Mouse (Mus musculus) embryonic facial prominence, embryonic 13.5 days (tissue): Measurements from ENCODE around the gene Dio1. TPM values are rescaled to one million over a fixed set of nuclear protein-coding genes. Genes with fewer than 3 reads are reported as not detected.
A peak's percentile ranks its signal among the peaks of the same experiment; 100 is the strongest.

Source experiments
- ATAC-seq: fragments of 200-750 bp; cut with Nextera tagmentation; 2 replicates; pipeline ENCODE4 v1.8.0; 2017; ENCODE audit warnings: low read depth; ENCODE audit not compliant: insufficient number of reproducible peaks, insufficient read depth, low FRiP score, low TSS enrichment
- H3K27ac ChIP-seq: fragments of 300-500 bp; sonication (generic); 2 replicates; pipeline ENCODE4 v1.5.1; 2015; ENCODE audit warnings: moderate library complexity, mild to moderate bottlenecking, inconsistent platforms
- H3K27me3 ChIP-seq: fragments of 300-500 bp; sonication (generic); 2 replicates; pipeline ENCODE4 v1.6.1; 2015; ENCODE audit warnings: mild to moderate bottlenecking, inconsistent platforms
- H3K36me3 ChIP-seq: fragments of 300-500 bp; sonication (generic); 2 replicates; pipeline ENCODE4 v1.6.1; 2015; ENCODE audit warnings: mild to moderate bottlenecking, inconsistent platforms
- H3K4me1 ChIP-seq: fragments of 300-500 bp; sonication (generic); 2 replicates; pipeline ENCODE4 v1.6.1; 2015; ENCODE audit warnings: inconsistent platforms
- H3K4me2 ChIP-seq: fragments of 300-500 bp; sonication (generic); 2 replicates; pipeline ENCODE4 v1.6.1; 2015; ENCODE audit warnings: moderate library complexity, mild to moderate bottlenecking, inconsistent platforms
- H3K4me3 ChIP-seq: fragments of 300-500 bp; sonication (generic); 2 replicates; pipeline ENCODE4 v1.5.1; 2015; ENCODE audit warnings: mild to moderate bottlenecking, inconsistent platforms
- H3K9ac ChIP-seq: fragments of 300-500 bp; sonication (generic); 2 replicates; pipeline ENCODE4 v1.6.1; 2015; ENCODE audit warnings: mild to moderate bottlenecking, inconsistent platforms
- H3K9me3 ChIP-seq: fragments of 300-500 bp; sonication (generic); 2 replicates; pipeline ENCODE4 v1.6.1; 2016; ENCODE audit warnings: inconsistent platforms
- WGBS: fragments of 180-500 bp; shearing (Covaris S2); methylation state at CpG from one replicate; pipeline ENCODE4 v1.1.7; 2015; ENCODE audit warnings: mixed read lengths; 5-methylcytosine and 5-hydroxymethylcytosine counted together
- polyA plus RNA-seq: library from polyadenylated mRNA; unstranded; fragments of >200 nt; fragmentation: Nextera tagmentation; extraction: Ambion mirVana; gene quantifications from 2 replicates; pipeline ENCODE4 v1.2.1, GENCODE M21; 2015

Gene Dio1
- polyA plus RNA-seq: 0.21 TPM in 1 of 2 replicates, not detected in the other

- no peak within 1 kb of the TSS for H3K4me2 ChIP-seq
- H3K36me3 ChIP-seq: no peaks in the 10 kb centered on the region
- H3K9me3 ChIP-seq: no peaks in the 10 kb centered on the region
- H3K4me1 ChIP-seq: peaks cover 8% of the 10 kb centered on the region
- H3K4me3 ChIP-seq: no peak within 1 kb of the TSS
- no peaks in the 10 kb centered on the region for H3K27me3 ChIP-seq
- H3K9ac ChIP-seq: no peak within 1 kb of the TSS
- 64% methylated on average over 6 of the region's 6 CpGs for WGBS
- no peak for ATAC-seq
- H3K27ac ChIP-seq: no peak within 1 kb of the TSS
Measured at GRCm38 (mm10) chr4:107306966-107307365, at the start of gene Dio1. Dio1 (minus strand) TSS chr4:107307169.

GRCm38 (mm10) chr4:107354543-107354942, 47.6 kb upstream of the Dio1 start:
- WGBS: 37% methylated on average over 4 of the region's 4 CpGs
- no peak overlapping the region for H3K27ac ChIP-seq
- no peak overlapping the region for H3K4me3 ChIP-seq
- ATAC-seq: no peak
- H3K9ac ChIP-seq: 0 out of 2 replicates have a peak overlapping the region, but pooled peaks have one; percentile 32
- H3K27me3 ChIP-seq: no peaks in the 10 kb centered on the region
- no peaks in the 10 kb centered on the region for H3K9me3 ChIP-seq
- H3K4me2 ChIP-seq: no peak overlapping the region
- peaks cover 40% of the 10 kb centered on the region for H3K36me3 ChIP-seq
- H3K4me1 ChIP-seq: 0 out of 2 replicates have a peak, but pooled peaks cover 3% of the 10 kb centered on the region

GRCm38 (mm10) chr4:107354126-107354525, 47.2 kb upstream of the Dio1 start:
- 88% methylated on average over 5 of the region's 5 CpGs for WGBS

DNA sequence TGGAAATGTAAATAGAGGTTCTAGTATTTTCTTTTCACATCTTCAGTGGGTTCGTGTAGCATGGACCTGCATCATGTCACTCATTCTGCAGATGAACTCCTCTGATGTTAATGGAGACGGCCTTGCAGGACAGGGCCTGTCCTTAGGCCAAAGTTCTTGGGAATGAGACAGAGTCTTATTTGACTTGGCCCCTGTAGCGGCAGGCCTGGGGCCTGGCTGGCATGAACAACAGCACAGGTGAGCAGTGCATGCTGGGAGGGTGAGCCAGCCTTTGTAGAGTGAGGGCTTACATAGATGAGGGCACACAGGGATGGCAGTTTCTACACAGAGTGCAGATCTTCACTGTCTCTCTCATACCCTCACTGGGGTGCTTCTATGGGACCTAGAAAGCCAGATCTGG, 46.6 kb upstream of the Dio1 start:
- no peak overlapping the region for H3K27ac ChIP-seq
- WGBS: 84% methylated on average over 3 of the region's 3 CpGs
- peak; percentile 11; the same call in 1 of the 2 replicates for ATAC-seq

More at GRCm38 (mm10) chr4:107354126-107354525, 47.2 kb upstream of the Dio1 start:
- 0 out of 2 replicates have a peak, but pooled peaks cover 3% of the 10 kb centered on the region for H3K4me1 ChIP-seq
- H3K4me2 ChIP-seq: no peak overlapping the region
- no peaks in the 10 kb centered on the region for H3K27me3 ChIP-seq
- no peak overlapping the region for H3K27ac ChIP-seq
- no peak overlapping the region for H3K4me3 ChIP-seq
- H3K36me3 ChIP-seq: peaks cover 37% of the 10 kb centered on the region
- H3K9ac ChIP-seq: peak overlapping the region; percentile 32; the same call in 1 of the 2 replicates
- ATAC-seq: no peak
- no peaks in the 10 kb centered on the region for H3K9me3 ChIP-seq

GRCm38 (mm10) chr4:107351368-107351767, 44.4 kb upstream of the Dio1 start:
- no peak overlapping the region for H3K27ac ChIP-seq
- H3K36me3 ChIP-seq: peaks cover 45% of the 10 kb centered on the region
- no peak overlapping the region for H3K9ac ChIP-seq
- no peaks in the 10 kb centered on the region for H3K27me3 ChIP-seq
- H3K9me3 ChIP-seq: no peaks in the 10 kb centered on the region
- no peak overlapping the region for H3K4me3 ChIP-seq
- no peak for ATAC-seq
- H3K4me1 ChIP-seq: peaks cover 10% of the 10 kb centered on the region
- H3K4me2 ChIP-seq: no peak overlapping the region

More for the DNA sequence above, 46.6 kb upstream of the Dio1 start:
- H3K9me3 ChIP-seq: no peaks in the 10 kb centered on the region
- peaks cover 7% of the 10 kb centered on the region for H3K4me1 ChIP-seq
- no peaks in the 10 kb centered on the region for H3K27me3 ChIP-seq
- no peak overlapping the region for H3K4me3 ChIP-seq
- peak overlapping the region; percentile 32; the same call in 1 of the 2 replicates for H3K9ac ChIP-seq
- peaks cover 35% of the 10 kb centered on the region for H3K36me3 ChIP-seq
- no peak overlapping the region for H3K4me2 ChIP-seq

DNA sequence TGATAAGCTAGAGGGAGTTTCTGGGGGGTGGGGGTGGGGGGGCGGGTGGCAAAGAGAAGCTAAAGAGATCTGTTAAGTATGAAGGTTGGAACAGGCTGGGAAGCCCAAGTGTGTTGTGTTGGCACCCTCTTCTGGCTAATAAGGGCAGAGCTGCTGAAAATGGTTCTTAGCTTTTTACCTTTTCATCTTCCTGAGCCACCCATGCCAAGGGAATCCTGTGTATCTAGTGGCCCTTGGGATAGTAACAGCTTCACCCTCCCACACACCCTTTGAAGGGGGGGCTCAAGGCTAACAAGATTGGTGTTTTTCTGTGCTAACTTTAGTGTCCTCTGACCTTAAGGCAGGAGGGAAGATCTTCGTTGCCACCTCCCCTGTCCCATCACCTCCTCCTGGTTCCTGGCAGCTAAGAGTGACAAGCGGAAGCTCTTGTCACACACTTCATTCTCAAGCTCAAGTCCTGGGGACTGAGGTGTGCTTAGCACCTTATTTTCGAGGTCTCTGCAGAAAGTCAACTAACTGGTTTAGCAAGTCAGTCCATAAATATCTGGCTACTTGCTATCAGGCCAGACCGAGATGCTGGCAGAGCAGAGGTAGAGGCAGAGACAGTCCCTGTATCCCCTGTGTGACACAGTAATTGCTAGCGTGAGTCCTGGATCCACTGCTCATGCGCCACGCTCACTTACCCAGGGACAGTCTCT, 42.5 kb upstream of the Dio1 start:
- WGBS: 65% methylated on average over 8 of the region's 8 CpGs
- Histone ChIP-seq H3K27ac (no peak overlapping the region), H3K36me3 (peaks cover 52% of the 10 kb centered on the region), H3K9ac (no peak overlapping the region), H3K4me3 (no peak overlapping the region), H3K27me3 (no peaks in the 10 kb centered on the region), H3K4me2 (no peak overlapping the region), H3K4me1 (peaks cover 9% of the 10 kb centered on the region), H3K9me3 (no peaks in the 10 kb centered on the region)
- no peak for ATAC-seq

GRCm38 (mm10) chr4:107348529-107349310, 41.8 kb upstream of the Dio1 start:
- ATAC-seq: peak; percentile 50; the same call in 1 of the 2 replicates

GRCm38 (mm10) chr4:107347221-107347620, 40.3 kb upstream of the Dio1 start:
- WGBS: 77% methylated on average over 6 of the region's 6 CpGs
- H3K36me3 ChIP-seq: peaks cover 39% of the 10 kb centered on the region
- no peak overlapping the region for H3K27ac ChIP-seq
- H3K9me3 ChIP-seq: no peaks in the 10 kb centered on the region
- no peak overlapping the region for H3K4me2 ChIP-seq
- H3K4me3 ChIP-seq: no peak overlapping the region
- ATAC-seq: no peak
- H3K9ac ChIP-seq: no peak overlapping the region
- H3K27me3 ChIP-seq: no peaks in the 10 kb centered on the region
- H3K4me1 ChIP-seq: peaks cover 7% of the 10 kb centered on the region

More at GRCm38 (mm10) chr4:107348529-107349310, 41.8 kb upstream of the Dio1 start:
- H3K27me3 ChIP-seq: no peaks in the 10 kb centered on the region
- H3K4me2 ChIP-seq: no peak overlapping the region
- no peak overlapping the region for H3K4me3 ChIP-seq
- H3K9ac ChIP-seq: peak overlapping the region; percentile 17
- WGBS: 65% methylated on average over 20 of the region's 20 CpGs
- H3K9me3 ChIP-seq: no peaks in the 10 kb centered on the region
- peak overlapping the region; percentile 48 for H3K27ac ChIP-seq
- peaks cover 7% of the 10 kb centered on the region for H3K4me1 ChIP-seq
- peaks cover 45% of the 10 kb centered on the region for H3K36me3 ChIP-seq

- no peaks in the 10 kb centered on the region for H3K9me3 ChIP-seq
- WGBS: 78% methylated on average over 7 of the region's 7 CpGs
- no peak overlapping the region for H3K4me2 ChIP-seq
- no peaks in the 10 kb centered on the region for H3K27me3 ChIP-seq
- no peak overlapping the region for H3K4me3 ChIP-seq
- no peak overlapping the region for H3K9ac ChIP-seq
- peaks cover 25% of the 10 kb centered on the region for H3K36me3 ChIP-seq
- H3K4me1 ChIP-seq: peaks cover 7% of the 10 kb centered on the region
- ATAC-seq: no peak
- H3K27ac ChIP-seq: no peak overlapping the region
Measured at GRCm38 (mm10) chr4:107344612-107345011, 37.6 kb upstream of the Dio1 start.

GRCm38 (mm10) chr4:107341354-107341753, 34.4 kb upstream of the Dio1 start:
- ATAC-seq: no peak
- Histone ChIP-seq H3K27ac (no peak overlapping the region), H3K4me3 (no peak overlapping the region), H3K4me1 (no peaks in the 10 kb centered on the region), H3K9ac (no peak overlapping the region), H3K36me3 (peaks cover 18% of the 10 kb centered on the region), H3K9me3 (no peaks in the 10 kb centered on the region), H3K4me2 (no peak overlapping the region), H3K27me3 (no peaks in the 10 kb centered on the region)
- 36% methylated on average over 5 of the region's 5 CpGs for WGBS

DNA sequence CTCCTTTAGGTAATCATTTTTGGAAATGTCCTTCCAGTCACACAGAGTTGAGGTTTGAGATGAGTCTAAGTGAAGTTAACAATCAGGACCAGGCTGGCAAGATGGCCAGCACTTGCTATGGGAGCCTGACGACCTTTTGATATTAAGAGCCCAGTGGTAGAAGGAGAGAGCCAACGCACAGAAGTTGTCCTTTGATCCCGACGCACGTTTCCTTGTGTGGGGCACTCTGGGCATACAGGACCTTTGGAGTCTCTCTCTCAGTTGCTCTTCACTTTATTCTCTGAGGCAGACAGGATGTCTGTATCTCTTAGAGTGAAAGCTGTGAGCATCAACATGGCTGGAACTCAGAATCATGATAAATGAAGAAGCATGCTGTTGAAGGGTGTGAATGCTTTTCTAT, 30.5 kb upstream of the Dio1 start:
- no peak overlapping the region for H3K4me3 ChIP-seq
- no peaks in the 10 kb centered on the region for H3K4me1 ChIP-seq
- no peak overlapping the region for H3K9ac ChIP-seq
- H3K9me3 ChIP-seq: no peaks in the 10 kb centered on the region
- no peak overlapping the region for H3K27ac ChIP-seq
- H3K4me2 ChIP-seq: no peak overlapping the region
- no peak for ATAC-seq
- no peaks in the 10 kb centered on the region for H3K27me3 ChIP-seq
- H3K36me3 ChIP-seq: peaks cover 12% of the 10 kb centered on the region; the same call in 1 of the 2 replicates
- 90% methylated on average over 5 of the region's 5 CpGs for WGBS
